Mouse (Mus musculus) C2C12 (cell line): Measurements from ENCODE around the gene Theg. TPM values are rescaled to one million over a fixed set of nuclear protein-coding genes. Genes with fewer than 3 reads are reported as not detected.

Source experiments
- H3K27me3 ChIP-seq: one replicate; pipeline ENCODE4 v1.6.1; 2011; ENCODE audit not compliant: control insufficient read depth, insufficient read depth, insufficient read length
- H3K36me3 ChIP-seq: one replicate; pipeline ENCODE4 v1.6.1; 2011; ENCODE audit not compliant: control insufficient read depth, insufficient read depth
- H3K4me3 ChIP-seq: one replicate; pipeline ENCODE4 v1.5.1; 2011; ENCODE audit warnings: mild to moderate bottlenecking, control low read depth; ENCODE audit not compliant: poor library complexity, insufficient read depth, severe bottlenecking
- H3K79me2 ChIP-seq: one replicate; pipeline ENCODE4 v1.6.1; 2011; ENCODE audit not compliant: control insufficient read depth, insufficient read depth
- H3K79me3 ChIP-seq: one replicate; pipeline ENCODE4 v1.6.1; 2011; ENCODE audit warnings: low read depth, control low read depth
- H3ac ChIP-seq: one replicate; pipeline ENCODE3; 2011; ENCODE audit warnings: low read depth; ENCODE audit not compliant: control insufficient read depth, insufficient read length
- CEBPB ChIP-seq: IDR thresholded peaks from one replicate; pipeline ENCODE4 v1.6.1; 2011; ENCODE audit warnings: low read depth, mild to moderate bottlenecking, control low read depth, moderate library complexity
- CTCF ChIP-seq: IDR thresholded peaks from one replicate; pipeline ENCODE4 v1.5.1; 2011; ENCODE audit not compliant: control insufficient read depth, insufficient read depth, insufficient read length
- FOSL1 ChIP-seq: IDR thresholded peaks from one replicate; pipeline ENCODE4 v1.8.0; 2011; ENCODE audit warnings: mild to moderate bottlenecking, low read length; ENCODE audit not compliant: poor library complexity, insufficient read depth, severe bottlenecking
- MAX ChIP-seq: IDR thresholded peaks from one replicate; pipeline ENCODE4 v1.6.1; 2011; ENCODE audit warnings: mild to moderate bottlenecking, control low read depth
- MYOD1 ChIP-seq: IDR thresholded peaks from one replicate; pipeline ENCODE4 v1.6.1; 2011; ENCODE audit warnings: low read depth; ENCODE audit not compliant: control insufficient read depth, insufficient read length
- MYOG ChIP-seq: IDR thresholded peaks from one replicate; pipeline ENCODE4 v1.6.1; 2011; ENCODE audit not compliant: control insufficient read depth, insufficient read length; ENCODE audit errors: extremely low read depth
- USF1 ChIP-seq: IDR thresholded peaks from one replicate; pipeline ENCODE4 v1.6.1; 2011; ENCODE audit warnings: low read depth, mild to moderate bottlenecking, control low read depth, moderate library complexity
- polyA plus RNA-seq: library from polyadenylated mRNA; unstranded; fragments of >200 nt; fragmentation: generic; extraction: Trizol; gene quantifications from one replicate; pipeline ENCODE4 v1.2.1, GENCODE M21; 2012; ENCODE audit warnings: missing spikeins

The Theg gene
- polyA plus RNA-seq, 1 experiment: not detected

DNA sequence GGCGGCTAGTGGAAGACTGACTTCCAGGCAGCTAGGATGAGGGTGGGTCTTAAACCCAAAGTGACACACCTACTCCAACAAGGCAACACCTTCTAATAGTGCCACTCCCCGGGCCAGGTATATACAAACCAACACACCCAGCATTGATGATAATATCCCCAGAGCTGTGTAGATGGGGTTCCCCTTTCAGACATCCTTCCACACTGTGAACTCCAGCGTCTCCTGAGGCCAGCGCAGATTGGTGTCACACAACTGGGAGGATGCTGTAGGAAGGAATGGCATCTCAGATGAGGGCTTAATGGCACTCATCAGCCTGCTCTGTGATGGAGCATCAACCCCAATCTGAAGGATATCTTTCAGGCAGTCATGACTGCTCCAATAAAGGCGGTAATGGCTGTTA lies 29.6 kb downstream of the Theg start:
- H3K36me3 ChIP-seq: no peaks in the 10 kb centered on the region
- peaks cover 23% of the 10 kb centered on the region for H3K79me2 ChIP-seq
- H3K4me3 ChIP-seq: no peak overlapping the region
- H3K79me3 ChIP-seq: peaks cover 9% of the 10 kb centered on the region
- no peaks in the 10 kb centered on the region for H3K27me3 ChIP-seq
- no peak overlapping the region for H3ac ChIP-seq
- TF ChIP-seq MAX (no peak), MYOD1 (no peak), USF1 (no peak), CTCF (no peak), CEBPB (no peak), MYOG (no peak), FOSL1 (no peak)

DNA sequence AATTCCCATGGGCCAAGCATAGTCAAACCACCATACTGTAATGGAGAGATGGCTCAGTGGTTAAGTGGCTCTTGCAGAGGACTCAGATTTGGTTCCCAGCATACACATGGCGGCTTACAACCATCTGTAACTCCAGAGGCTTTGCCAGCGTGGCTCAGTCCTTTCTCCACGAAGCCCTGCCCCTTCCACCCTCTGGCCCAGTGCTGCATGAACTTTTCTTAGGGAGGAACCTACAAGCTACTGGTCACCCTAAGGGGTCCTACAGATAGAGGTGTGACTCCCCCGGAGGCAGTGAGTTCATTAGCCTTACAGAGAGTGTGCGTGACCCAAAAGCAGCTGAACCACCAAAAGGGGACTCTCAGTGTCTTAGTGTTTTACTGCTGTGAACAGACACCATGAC lies 30.2 kb downstream of the Theg start:
- no peak overlapping the region for H3ac ChIP-seq
- H3K79me2 ChIP-seq: peaks cover 28% of the 10 kb centered on the region
- TF ChIP-seq MYOD1 (no peak), CTCF (no peak), CEBPB (no peak), FOSL1 (no peak), MYOG (no peak), USF1 (no peak)
- H3K4me3 ChIP-seq: no peak overlapping the region
- no peaks in the 10 kb centered on the region for H3K27me3 ChIP-seq
- peaks cover 12% of the 10 kb centered on the region for H3K79me3 ChIP-seq
- no peaks in the 10 kb centered on the region for H3K36me3 ChIP-seq

DNA sequence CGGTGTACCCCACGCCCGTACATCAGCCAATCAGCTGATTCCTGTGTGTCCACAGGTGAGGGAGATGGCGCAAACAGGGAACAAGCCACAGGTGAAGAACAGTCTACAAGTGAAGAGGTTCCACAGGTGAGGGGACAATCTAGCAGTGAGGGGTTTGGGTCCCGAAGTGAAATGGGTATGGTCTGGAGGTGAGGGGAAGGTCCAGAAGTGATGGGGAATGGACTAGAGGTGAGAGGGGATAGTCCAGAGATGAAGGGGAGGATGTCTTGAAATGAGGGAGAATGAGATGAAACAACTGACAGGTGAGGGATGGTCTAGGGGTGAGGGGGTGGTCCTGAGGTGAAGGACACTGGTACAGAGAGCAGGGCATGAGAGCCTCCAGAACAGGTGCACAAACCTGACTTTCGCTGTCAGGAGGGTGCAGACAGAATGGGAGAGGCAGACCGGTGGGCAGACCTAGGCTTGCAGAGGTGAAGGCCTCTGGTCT lies 31.9 kb downstream of the Theg start:
- Histone ChIP-seq H3K36me3 (peaks cover 4% of the 10 kb centered on the region), H3K79me3 (peaks cover 14% of the 10 kb centered on the region)
- TF ChIP-seq CTCF: no peak
- TF ChIP-seq FOSL1: no peak
- no peak for TF ChIP-seq USF1
- TF ChIP-seq MYOG: no peak
- TF ChIP-seq CEBPB: no peak
- TF ChIP-seq MYOD1: no peak
- no peak for TF ChIP-seq MAX

DNA sequence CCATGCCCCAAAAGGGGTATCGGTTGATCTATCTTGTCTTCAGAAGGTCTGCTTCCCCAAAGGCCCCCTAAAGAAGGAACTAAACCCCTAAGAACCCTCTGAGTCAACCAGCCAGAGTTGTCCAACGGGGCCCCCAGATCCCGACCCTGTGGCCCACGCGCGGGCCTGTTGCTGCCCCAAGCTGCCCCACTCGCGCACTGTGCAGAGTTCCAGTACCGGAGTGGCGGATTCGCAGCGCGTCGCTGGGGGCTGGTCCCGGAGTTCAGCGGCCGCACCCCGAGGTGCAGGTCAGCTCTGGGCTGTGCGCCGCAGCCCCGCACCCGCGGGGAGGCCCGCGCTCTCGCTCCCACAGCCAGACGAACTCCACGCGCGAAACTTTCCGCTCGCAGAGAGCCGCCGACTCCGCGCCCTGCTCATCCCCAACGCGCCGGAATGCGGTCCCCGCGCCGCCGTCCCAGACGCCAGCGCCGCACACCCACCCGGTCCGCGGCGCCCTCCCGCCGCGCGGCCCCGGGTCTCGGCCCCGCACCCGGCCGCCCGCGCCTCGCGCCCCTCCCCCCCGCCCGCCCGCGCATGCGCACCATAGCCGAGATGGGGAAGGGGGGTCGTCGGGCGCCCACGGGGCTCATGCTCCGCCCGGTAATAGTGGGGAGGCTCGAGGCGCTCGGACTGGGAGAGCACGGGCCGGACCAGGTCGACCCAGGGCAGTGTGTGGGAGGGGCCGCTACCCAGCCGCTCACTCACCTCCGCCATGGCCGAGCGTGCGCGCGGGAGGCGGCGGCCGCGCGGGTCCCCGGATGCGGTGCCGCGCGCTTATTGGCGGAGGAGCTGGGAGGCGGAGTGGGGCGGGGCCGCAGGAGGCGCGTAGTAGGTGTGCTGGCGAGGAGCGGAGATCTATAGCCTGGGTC lies 32.5 kb downstream of the Theg start, which contains the start of gene Mier2:
Mier2 (minus strand) TSS at position 870 of the 908 bp plus-strand sequence.
- peaks cover 52% of the 10 kb centered on the region for H3K79me2 ChIP-seq
- no peaks in the 10 kb centered on the region for H3K27me3 ChIP-seq
- peak within 1 kb of the TSS; percentile 96 for H3ac ChIP-seq
- TF ChIP-seq MYOG: no peak
- no peak for TF ChIP-seq MYOD1
- TF ChIP-seq CTCF: no peak
- no peak for TF ChIP-seq CEBPB
- TF ChIP-seq MAX: no peak
- TF ChIP-seq FOSL1: no peak
- TF ChIP-seq USF1: no peak
- H3K36me3 ChIP-seq: peaks cover 7% of the 10 kb centered on the region
- H3K4me3 ChIP-seq: peak within 1 kb of the TSS; percentile 87
- peaks cover 14% of the 10 kb centered on the region for H3K79me3 ChIP-seq

More for the DNA sequence above, 31.9 kb downstream of the Theg start:
- peaks cover 45% of the 10 kb centered on the region for H3K79me2 ChIP-seq
- peak overlapping the region; percentile 87 for H3K4me3 ChIP-seq
- H3ac ChIP-seq: no peak overlapping the region
- H3K27me3 ChIP-seq: no peaks in the 10 kb centered on the region

DNA sequence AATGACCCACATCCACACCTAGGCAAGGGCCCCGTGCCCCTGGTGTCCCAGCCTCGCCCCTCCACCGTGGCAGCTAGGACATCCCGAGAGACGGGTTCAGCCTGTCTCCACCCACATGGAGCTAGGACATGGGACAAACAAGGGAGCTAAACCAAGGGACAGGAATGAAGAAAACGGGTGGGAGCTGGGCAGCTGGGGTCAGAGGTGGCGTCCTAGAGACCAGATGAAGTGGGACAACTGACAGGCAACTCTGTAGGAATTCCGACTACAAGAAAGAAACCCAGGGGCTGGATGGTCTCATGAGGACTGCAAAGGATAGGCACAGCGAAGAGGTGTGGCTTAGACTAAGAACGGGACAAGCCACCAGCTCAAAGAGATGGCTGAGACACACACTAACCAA lies 33.4 kb downstream of the Theg start:
- Histone ChIP-seq H3K79me2 (peaks cover 52% of the 10 kb centered on the region), H3ac (no peak overlapping the region), H3K4me3 (no peak overlapping the region), H3K79me3 (peaks cover 14% of the 10 kb centered on the region), H3K27me3 (no peaks in the 10 kb centered on the region), H3K36me3 (peaks cover 12% of the 10 kb centered on the region)
- TF ChIP-seq MAX (no peak), FOSL1 (no peak), MYOD1 (no peak), CTCF (no peak), MYOG (no peak), CEBPB (no peak), USF1 (no peak)

DNA sequence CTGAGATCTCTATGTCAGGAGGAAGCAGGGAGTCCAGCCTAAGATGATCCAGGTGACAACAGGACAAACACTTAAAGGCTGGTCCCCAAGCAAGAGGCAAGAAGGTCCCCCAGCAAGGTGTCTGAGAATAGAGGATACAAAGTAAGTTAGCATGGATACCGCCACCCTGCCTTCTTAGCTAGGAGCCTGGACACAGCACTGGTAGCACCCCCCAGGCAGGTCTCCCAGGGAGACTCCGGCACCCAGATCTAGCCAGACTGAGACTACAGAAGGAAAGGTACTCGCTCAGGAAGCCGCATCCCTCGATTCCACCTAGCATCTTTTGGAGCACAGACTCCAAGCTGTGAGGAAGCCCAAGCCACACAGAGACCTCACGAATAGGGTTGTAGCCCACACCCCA lies 34.0 kb downstream of the Theg start:
- Histone ChIP-seq H3K36me3 (peaks cover 18% of the 10 kb centered on the region), H3ac (no peak overlapping the region), H3K4me3 (no peak overlapping the region), H3K27me3 (no peaks in the 10 kb centered on the region), H3K79me2 (peaks cover 52% of the 10 kb centered on the region), H3K79me3 (peaks cover 14% of the 10 kb centered on the region)
- no peak for TF ChIP-seq FOSL1
- TF ChIP-seq USF1: no peak
- TF ChIP-seq CTCF: no peak
- TF ChIP-seq CEBPB: no peak
- TF ChIP-seq MAX: no peak
- TF ChIP-seq MYOG: no peak
- TF ChIP-seq MYOD1: no peak
